Mouse (Mus musculus): ENCODE data around the gene Pde10a. TPM values are rescaled to one million over a fixed set of nuclear protein-coding genes. Genes with fewer than 3 reads are reported as not detected.

Gene Pde10a
- total RNA-seq, 2 experiments from 2014 or later, result 55.2 to 64.0 TPM

DNA sequence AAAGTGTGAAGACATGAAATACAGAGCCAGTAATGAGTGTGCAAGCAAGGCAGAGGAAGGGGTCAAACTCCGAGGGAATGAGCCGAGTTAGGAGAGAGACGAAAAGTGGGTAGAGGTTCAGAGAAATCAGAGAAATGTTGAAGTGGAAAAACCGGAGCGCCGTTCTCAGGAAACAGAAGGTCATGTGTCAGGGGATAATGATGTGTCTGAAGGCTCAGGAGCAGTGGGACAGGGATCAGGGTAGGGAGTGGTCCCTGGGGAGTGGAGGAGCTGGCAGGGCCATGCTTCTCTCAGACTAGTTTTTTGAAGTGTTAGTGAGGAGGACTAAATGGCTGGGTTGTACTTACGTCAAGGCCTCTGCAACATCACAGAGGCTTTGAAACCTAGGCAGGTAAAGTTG is 345.7 kb downstream of the Pde10a start:
- DNase-seq (ENCODE audit: extremely low spot score in 1 of 2, low spot score in 1 of 2), result no peak

DNA sequence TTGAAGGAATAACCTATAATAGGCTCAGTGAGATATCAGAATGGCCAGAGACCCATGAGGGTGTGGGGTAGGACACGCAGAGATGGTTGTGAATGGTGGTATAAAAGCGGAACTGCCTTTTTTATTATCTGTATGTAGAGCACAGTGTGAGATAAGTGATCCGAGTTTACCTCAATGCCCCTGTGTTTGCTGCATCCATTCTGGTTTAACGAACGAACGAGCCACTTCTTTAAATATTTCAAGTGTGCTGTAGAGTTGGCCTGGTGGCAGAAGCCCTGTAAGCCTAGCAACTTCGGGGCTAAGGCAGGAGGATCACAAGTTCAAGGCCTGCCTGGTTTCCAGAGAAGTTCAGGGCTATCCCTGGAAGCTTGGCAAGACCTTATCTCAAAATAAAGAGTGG is 346.2 kb downstream of the Pde10a start:
- DNase-seq (ENCODE audit: extremely low spot score in 1 of 2, low spot score in 1 of 2), result no peak

DNA sequence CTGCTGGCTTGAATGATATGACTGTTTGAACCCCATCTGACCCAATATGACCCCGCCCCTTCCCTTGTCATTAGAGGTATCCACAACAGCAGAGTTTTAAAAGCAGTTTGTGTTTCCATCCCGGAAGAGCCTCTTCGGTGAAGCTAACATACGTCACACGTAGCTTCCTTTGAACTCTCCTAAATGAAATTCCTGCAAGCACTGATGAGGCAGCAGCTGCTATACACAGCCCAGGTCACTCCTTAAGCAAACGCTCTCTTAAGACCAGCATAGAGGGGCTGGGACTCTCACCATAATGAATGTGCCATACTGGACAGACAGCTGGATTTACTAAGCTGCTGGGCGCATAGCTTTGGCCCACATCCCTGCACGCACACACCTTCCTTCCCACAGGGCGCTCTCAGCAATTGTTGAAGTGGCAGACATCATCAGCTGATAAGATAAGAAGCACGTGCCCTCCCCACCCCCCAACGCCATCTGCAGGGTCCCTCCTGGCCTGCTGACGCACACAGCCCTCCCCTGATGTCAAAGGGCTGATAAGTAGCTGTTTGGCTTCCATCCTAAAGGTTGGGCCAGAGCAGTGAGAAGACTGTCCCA is 346.9 kb downstream of the Pde10a start:
- no peak for DNase-seq (ENCODE audit: extremely low spot score in 1 of 2, low spot score in 1 of 2)

DNA sequence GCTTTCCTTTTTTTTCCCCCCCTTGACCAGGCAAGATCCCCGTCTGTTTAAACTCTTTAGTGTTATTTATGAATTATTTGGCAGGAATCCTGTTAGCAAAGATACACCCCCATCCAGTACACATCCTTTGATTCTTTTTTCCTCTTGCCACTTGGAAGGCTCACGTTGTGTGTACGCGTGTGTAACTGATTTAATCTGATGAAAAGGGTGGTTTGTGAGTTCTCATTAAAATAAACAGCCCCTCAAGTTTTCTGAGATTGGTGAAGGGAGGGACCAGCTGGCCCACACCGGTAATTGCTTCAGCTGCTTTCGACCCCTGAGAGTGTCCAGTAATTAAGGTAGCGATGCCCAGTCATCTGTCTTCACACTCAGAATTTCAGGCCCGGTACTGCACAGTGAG is 347.4 kb downstream of the Pde10a start:
- no peak for DNase-seq (ENCODE audit: extremely low spot score in 1 of 2, low spot score in 1 of 2)

DNA sequence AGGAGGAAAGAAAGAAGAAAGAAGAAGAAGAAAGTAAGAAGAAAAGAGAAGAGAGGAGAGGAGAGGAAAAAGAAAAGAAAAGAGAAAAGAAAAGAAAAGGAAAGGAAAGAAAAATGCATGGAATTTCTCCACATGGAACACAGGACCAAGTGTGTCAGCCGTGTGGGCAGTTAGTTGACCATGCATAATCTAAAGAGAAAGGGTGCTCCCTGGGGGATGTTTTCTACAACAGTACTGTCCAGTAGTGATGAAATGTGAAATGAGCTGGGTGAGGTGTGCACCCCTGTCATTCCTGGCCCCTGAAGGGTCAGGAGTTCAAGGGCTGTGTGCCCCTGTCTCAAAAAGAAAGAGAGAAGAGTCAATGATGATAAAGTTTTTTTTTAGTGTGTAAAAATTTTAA is 352.9 kb downstream of the Pde10a start:
- no peak for DNase-seq (ENCODE audit: extremely low spot score in 1 of 2, low spot score in 1 of 2)

DNA sequence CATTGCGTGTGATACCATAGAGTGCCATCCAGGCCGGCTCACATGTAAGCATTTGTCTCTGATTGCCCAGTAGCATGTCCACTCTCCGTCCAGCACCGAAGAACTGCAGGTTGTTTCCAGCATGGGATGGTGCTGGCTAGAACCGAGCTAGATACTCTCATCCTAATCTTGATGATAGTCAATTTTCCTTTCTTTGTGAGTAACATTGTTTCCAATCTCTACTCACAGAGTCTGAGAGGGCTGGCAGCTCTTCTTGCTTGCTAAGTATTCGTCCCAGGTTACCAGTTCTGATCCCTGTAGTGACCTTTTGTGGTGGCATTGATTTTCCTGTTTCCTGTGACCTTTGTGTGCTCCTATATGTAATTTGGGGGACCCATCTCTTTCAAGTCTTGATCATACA is 356.5 kb downstream of the Pde10a start:
- DNase-seq (ENCODE audit: extremely low spot score in 1 of 2, low spot score in 1 of 2), result no peak

DNA sequence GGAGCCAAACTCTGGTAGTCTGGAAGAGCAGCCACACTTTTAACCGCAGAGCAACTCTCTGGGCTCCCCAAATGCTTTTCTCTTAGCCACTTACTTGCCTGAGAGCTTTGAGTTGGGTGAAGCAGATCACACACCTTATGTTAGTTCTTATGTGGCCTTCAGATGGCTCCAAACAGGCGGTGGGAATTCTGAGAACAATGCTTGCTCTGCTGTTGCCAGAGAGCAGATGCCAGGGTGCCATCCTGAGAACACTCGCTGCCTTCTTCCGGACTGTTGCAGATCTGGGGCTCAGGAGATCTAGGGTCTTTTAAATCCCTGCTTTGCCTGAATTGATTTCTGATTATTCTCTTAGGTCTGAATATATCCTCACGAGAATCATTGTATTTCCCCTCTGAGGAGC is 359.5 kb downstream of the Pde10a start:
- no peak for DNase-seq (ENCODE audit: extremely low spot score in 1 of 2, low spot score in 1 of 2)

DNA sequence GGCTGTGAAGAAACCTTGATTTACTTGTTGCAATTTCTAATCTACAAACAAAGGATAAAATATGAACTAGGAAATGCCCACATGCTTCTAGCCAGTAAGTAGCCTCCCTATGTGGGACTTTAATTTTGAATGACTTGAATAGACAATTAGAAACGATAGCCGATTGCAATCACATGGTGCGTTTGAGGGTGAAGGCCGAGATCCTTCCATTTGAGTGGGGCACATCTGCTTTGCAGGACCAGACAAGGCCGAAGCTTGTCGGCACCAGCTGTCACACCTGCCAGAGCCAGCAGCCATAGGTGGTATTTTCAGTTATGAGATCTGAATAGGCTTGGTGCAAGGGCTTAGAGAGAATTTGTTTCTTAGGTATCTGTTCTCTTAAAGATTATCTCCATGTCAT is 360.7 kb downstream of the Pde10a start:
- no peak for DNase-seq (ENCODE audit: extremely low spot score in 1 of 2, low spot score in 1 of 2)

DNA sequence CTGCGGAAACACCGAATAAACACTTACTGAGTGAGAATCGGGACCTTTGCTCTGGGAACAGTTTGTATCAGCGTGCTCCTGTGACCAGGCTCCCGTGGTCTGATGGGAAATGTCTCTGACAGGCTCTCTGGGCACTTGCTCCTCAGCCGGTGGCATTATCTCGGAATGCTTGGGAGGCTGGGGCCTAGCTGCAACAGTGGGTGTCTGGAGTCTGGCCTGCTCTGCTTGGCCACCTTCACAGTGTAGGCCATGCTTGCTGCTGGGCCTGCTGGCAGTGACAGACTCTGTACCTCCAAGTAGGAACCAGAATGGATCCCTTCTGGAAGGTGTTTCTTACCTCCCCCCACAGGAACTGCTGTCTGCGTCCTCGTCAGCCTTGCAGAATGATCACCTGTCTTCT is 362.9 kb downstream of the Pde10a start:
- DNase-seq (ENCODE audit: extremely low spot score in 1 of 2, low spot score in 1 of 2), result no peak

DNA sequence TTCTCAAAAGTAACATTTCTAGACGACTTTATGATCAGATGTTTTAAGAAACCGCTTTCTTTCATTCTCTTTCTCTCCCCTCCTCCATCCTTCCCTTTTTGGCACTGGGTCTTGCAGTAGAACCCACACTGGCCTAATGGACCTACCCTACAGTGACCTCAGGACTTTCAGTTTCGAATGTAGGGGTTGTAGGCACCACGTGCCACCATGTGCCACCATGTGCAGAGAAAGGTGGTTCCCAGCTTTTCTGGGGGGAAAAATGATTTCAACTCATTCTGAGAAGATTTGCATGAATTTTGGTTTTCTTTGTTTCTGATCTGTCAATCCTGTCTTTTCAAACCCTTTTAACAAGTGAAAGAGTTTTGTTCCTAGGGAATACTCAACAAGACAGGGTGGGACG is 363.5 kb downstream of the Pde10a start:
- no peak for DNase-seq (ENCODE audit: extremely low spot score in 1 of 2, low spot score in 1 of 2)

DNA sequence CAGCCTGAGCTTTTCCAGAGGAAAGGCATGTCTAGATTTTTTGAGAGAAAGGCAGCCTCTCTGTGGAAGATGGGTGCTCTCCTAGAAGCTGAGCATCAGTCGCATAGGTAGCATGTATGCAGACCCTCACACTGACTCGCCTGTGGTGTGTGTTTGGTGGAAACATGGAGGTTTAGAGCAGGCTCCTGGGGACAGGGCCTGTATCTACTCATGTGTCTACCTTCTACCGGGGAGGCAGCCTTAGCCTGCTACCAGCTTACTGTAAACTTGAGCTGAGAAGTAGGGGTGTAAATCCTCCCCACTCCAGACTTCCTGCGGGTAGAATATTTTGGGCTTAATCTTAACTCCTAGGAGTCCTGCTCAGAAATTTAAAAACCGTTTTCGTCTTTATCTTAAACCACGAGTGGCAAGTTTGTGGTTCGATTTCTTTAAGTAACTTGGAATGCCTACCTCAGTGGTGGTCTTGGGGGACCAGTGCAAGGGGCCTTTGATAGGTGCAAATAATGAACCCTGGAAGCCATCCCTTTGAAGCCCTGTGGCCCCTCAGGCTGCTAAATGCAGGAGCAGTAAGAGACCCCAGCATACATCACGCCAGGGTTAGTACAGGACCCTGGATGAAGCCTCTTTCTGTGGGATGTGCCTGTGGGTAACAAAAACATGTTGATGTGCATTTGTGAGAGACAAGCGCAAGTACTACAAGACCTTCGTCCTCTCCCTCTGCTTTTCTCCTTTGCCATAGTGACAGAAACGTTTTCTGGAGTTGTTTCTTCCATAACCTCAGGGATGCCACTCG is 367.2 kb downstream of the Pde10a start:
- DNase-seq (ENCODE audit: extremely low spot score in 1 of 2, low spot score in 1 of 2), result no peak

DNA sequence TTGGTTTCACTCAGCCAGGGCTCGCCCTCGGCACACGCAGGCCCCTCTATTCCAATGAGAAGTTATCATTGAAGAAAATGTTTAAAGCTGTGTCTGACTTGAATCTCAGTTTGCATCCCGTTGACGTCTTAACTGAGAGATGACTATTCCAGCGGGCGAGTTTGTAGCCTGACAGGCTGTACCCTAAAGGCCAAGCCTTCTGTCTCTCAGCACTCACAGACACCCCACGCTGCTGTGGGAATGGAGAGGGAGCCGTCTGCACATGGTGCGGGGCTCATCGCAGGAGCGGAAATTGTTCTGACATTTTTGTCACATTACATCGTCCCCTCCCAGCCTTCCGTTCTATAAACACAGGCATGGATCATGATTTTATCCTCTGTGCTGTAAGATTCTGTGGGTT is 370.8 kb downstream of the Pde10a start:
- DNase-seq (ENCODE audit: extremely low spot score in 1 of 2, low spot score in 1 of 2), result no peak

DNA sequence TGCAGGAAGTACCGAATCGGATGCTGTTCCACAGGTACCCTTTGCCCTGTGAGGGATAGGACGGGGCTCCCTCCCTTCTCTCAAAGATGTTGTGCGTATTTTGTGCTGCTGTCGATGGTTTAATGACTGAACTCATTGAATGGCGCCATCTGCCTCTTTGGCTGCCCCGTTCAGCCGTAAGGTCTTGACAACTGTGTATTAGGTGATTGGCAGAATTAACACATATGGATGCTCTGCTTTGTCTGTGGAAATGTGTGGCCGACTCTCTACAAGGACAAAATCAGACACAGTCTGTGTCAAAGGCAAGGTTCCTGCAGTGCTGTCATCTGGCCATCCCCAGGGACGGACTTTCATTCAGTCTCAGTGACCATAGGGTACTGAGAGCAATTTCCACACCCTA is 372.6 kb downstream of the Pde10a start:
- DNase-seq (ENCODE audit: extremely low spot score in 1 of 2, low spot score in 1 of 2), result no peak

DNA sequence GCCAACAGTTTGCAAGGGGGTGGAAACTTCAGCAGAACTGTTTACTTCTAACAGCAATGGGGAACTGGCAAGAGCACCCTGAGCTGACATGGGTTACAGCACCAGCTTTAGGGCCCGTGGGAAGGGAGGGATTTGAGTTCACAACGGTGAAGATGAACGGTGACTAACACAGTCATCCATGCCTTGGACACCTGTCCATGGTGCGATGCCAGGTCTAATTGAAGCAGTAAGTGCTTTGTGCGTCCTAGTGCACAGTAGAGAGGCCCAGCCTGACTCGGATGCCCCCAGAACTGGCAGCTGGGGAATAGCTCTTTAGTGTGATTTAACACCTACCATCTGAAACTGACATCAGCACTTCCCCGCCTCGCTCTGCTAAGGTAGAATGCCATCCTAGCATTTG is 373.0 kb downstream of the Pde10a start:
- no peak for DNase-seq (ENCODE audit: extremely low spot score in 1 of 2, low spot score in 1 of 2)

DNA sequence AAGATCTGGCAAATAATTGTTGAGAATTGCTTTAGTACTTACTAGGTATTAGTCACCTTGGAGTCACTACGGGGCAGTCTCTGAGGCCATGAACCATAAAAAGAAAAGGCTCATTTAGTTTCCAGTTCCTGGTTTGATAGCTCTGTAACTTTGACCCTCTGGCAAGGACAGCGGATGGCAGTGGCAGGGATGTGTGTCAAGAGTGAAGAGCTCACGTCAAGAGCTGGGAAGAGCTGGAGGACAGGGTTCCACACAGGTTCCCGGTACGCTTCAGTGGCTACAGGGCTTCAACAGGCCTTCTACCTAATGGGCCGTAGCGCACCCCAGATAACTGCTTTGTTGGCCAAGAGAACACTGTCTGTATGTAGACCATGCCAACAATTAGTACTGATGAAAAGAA is 374.0 kb downstream of the Pde10a start:
- DNase-seq (ENCODE audit: extremely low spot score in 1 of 2, low spot score in 1 of 2), result no peak

DNA sequence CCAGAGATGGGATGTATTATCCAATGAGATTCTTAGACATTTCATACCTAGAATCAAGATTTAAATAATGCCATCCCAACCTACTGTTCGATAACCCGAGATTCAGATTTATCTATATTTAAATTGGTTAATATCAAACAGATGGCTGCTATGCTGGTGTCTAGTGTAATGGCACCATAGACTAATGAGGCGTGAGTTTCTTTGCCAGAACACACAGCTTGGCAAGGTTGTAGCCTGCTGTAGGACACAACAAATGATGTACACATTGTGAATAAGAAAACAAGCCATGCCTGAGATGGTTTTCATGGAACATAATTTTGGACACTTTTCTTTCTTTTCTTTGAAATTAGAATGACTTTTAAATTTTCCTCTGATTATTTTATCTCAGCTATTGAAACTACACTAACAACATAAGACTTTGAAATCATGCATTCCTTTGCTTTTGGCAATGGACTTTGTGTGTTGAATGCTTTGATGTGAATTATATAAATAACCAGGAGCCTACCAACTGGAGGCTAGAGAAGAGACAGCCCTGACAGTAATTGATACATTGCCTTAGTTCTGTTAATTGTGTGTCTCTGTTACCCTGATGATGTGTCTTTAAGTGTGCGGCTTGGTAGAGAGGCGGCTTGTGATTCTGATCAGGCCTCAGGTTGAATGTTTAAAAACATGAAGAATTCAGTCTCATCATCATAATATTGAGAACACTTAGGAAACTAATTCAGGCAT is 378.5 kb downstream of the Pde10a start:
- DNase-seq (ENCODE audit: extremely low spot score in 1 of 2, low spot score in 1 of 2), result no peak

DNA sequence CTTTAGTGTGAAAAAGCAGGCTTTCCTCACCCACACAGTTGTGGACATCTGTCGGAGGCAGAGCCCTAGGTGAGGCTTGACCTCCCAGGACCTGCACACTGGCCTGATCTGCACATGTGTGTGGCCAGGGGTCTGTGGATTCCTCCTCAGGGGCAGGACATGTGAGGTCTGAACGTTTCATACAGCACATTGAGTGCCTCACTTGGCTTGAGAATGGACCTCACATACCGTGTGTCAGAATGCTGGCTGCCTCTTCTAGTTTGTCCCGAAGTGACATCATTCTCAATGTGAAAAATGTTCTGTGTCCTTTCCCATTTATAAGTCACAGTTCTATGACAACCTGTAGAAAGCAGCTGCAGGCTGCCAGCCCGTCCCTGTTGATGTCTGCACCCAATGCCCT is 385.4 kb downstream of the Pde10a start:
- DNase-seq (ENCODE audit: extremely low spot score in 1 of 2, low spot score in 1 of 2), result no peak

DNA sequence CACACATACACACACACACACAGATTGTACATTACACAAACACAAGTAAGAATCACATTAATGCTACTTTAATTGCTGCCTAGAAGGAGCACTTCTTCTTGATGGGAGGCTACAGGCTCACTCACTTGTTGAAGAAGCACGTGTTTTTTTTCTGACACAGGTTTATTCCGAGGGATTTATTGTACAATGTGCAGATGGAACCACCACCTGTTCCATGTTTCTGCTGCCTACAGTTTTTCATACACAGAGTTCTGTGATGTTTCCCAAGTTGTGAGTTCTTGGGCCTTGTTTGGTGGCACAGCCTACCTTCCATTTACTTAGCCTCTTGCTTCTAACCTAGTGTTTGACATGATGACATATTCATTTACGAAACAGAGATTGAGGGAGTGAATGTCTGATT is 387.8 kb downstream of the Pde10a start:
- no peak for DNase-seq (ENCODE audit: extremely low spot score in 1 of 2, low spot score in 1 of 2)

DNA sequence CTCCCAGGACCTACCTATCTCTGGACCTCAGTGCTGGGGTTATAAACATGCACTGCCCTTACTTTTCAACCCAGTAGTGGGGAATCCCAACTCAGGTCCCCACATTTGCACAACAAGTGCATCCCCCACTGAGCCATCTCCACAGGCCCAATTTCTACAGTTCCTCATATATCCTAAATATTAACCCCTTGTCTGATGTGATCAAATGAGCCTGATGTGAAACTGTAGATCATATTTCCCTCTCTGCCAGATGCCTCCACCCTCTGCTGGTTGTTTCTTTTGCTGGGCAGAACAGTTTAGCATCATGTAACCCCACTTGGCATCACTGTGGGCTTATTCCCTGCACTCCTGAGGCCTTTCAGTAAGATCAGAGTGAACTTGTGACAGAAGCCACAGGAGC is 390.5 kb downstream of the Pde10a start:
- no peak for DNase-seq (ENCODE audit: extremely low spot score in 1 of 2, low spot score in 1 of 2)

DNA sequence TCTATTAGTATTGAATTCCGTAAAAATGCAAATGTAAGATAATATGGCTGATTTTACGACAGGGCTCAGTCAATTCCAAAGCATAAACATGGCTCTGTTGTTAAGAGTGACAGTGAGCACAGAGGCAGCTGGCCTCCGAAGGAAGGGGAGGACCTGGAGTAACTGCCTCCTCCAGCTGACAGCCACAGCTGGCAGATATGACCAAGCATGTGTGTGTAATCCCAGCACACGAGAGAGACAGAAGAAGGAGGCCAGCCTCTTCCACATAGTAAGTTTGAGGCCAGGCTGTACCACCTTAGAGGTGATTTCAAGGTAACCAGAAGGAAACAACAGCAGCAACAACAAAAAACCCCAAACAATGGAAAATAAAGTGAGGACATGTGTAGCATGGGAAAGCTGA is 397.9 kb downstream of the Pde10a start:
- no peak for DNase-seq (ENCODE audit: extremely low spot score in 1 of 2, low spot score in 1 of 2)

DNA sequence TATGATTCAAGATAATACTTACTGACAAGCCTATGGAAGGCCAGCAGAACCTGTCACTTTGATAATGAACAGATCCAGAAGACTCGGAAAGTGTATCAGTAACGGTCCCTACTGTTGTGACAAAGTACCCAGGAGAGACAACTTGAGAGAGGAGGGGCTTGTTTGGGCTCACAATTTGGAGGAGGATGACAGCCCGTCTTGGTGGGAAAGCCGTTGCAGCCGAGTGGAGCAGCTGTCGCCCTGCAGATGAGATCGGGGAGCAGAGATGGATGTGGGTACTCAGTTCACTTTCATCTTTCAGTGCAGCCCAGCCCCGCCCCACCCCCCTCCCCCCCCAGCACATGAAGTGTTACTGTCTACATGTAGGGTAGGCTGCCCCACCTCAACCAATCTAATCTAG is 398.6 kb downstream of the Pde10a start:
- DNase-seq (ENCODE audit: extremely low spot score in 1 of 2, low spot score in 1 of 2), result no peak
